Mouse (Mus musculus): Measurements from ENCODE around the gene Cox20. TPM values are rescaled to one million over a fixed set of nuclear protein-coding genes. Genes with fewer than 3 reads are reported as not detected.

The Cox20 gene
- polyA plus RNA-seq, 3 experiments from 2014 or later: 177 to 251 (median 244) TPM

- no peak for ATAC-seq
Measured at GRCm38 (mm10) chr1:178357776-178358710, 39.1 kb downstream of the Cox20 start.

DNA sequence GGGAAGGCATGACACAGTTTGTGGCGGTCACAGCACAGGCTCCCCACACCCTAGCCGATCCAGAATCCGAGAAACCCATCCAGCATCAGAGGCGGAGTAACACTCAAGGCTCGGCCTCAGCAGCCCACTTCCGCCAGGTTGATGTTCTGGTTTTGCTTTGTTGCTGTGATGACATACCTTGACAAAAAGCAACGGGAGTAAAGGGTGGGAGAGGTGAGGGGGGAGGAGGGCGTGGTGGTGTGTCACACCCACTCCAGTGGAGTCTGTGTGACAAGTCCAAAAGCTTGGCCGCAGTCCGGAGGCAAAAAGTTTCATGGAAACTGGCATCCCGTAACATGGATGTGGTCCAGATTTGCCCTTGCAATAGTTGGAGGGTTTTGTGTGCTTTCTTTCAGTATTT, 41.3 kb downstream of the Cox20 start:
- ATAC-seq: no peak

DNA sequence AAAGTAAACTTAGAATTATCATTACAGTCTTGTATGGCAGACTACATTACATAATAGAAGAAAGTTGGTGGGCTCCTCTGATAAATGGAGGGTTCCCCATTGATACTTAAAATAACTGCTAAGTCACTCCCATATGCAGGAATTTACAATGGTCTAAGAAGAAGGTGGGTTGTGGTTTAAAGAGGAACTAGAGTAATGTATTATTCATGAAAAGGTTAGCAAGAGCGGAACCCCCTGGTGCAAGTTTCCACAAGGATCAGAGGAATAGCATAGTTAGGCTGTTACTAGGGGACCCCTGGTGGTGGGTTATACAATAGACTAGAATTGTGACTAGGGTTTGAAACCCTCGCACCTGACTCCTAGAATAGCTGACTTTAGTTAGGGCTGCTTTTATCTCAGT, 41.8 kb downstream of the Cox20 start:
- no peak for ATAC-seq

GRCm38 (mm10) chr1:178365171-178365570, 46.2 kb downstream of the Cox20 start:
- ATAC-seq: no peak

- no peak for ATAC-seq
Measured at GRCm38 (mm10) chr1:178368121-178368520, 49.2 kb downstream of the Cox20 start.

DNA sequence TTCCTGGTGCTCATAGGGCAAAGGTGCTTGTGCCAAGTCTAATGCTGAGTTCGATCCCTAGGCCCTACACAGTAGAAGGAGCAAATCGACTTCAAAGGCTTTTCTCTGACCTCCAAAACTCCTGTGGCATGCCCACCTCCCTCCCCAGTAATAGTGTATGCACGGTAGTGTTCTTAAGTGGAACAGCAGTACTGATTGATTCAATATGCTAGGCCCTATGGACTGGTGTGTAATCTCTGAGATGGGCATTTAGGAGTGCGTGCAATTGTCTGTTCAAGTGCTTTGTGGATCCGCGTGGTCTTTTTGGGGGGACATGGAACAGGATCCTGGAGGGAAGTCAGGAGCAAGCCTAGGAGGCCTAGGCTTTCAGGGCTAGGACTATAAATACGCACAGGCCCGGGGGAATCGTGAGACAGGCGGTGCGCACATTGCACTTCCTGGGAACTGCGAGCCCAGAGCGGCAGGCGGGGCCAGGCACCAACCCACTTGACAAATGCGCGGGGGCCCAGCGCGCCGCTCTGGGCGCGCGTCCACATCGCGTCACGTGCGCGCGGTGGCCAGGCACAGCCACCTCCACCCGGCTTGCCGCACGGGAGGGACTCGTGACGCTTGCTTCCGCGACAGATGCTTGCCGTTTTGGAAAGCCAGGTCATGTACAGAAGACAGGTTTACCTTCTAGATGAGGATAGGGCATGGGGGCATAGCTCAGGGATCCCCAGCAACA, 49.8 kb downstream of the Cox20 start:
- peak; percentile 92 for ATAC-seq

DNA sequence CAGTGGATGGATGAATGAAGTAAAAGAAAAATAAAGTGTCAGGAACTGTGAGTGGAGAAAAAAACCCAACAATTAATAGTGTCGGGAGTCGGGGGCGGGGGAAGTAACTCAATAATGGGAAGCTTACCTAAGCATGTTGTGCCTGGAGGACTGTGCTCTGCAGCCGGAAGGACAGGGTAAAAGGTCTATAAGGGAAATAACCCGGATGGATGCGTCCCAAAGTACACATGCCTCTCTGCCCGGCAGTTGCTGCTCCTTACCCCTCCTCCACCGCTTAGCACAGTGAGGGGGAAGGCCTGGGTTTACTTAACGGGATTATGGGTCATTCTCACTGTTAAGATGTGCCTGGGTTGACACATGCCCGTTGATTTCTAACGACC, 50.3 kb downstream of the Cox20 start:
- ATAC-seq: peak; percentile 62

Other genes with a start within 250 kb of the Cox20 start
- gene Desi2, start 131.7 kb upstream of the Cox20 start, polyA plus RNA-seq (2017; shearing (Covaris generic)): 10 to 100 TPM in 1 of 3 experiments, 1 to 10 TPM in 2; 8.0 to 10.3 (median 8.3) TPM
- 100 to 1,000 TPM in 2 of 3 experiments, 10 to 100 TPM in 1; 89.8 to 166 (median 118) TPM for gene Hnrnpu, start 18.7 kb downstream of the Cox20 start, polyA plus RNA-seq (2017; shearing (Covaris generic))
- 1 to 10 TPM; 3.3 to 6.2 (median 3.6) TPM for gene Efcab2, start 87.0 kb downstream of the Cox20 start, polyA plus RNA-seq (2017; shearing (Covaris generic))
- gene Kif26b, start 210.0 kb downstream of the Cox20 start, polyA plus RNA-seq (2017; shearing (Covaris generic)): not detected

Data from inflammation-experienced regulatory T-cells, adult 6 months (primary cell).